Mouse (Mus musculus) cerebellum, postnatal 10 days (tissue): ENCODE data around the gene Nutf2.
"Not testable (repeated sequence)": the region's sequence is repeated elsewhere in the genome, so short reads cannot be mapped to it uniquely, and the experiment has no call there.

Source experiments
- DNase-seq, 2 experiments: peaks; one replicate each; pipeline ENCODE4 v3.0.0; 2021; ENCODE audit warnings: mixed read lengths in 2 of 2

Nutf2 gene

GRCm38 (mm10) chr8:105860143-105860981, at the start of gene Nutf2:
TSS of gene Nutf2 (plus strand) at chr8:105860580.
- DNase-seq: peak; percentile 92 to 96

GRCm38 (mm10) chr8:105811061-105811460, 49.3 kb upstream of the Nutf2 start:
- peak; percentile 29 to 31 for DNase-seq

- no peak for DNase-seq
These were observed 48.8 kb upstream of the Nutf2 start for GRCm38 (mm10) chr8:105811543-105811942.

GRCm38 (mm10) chr8:105812511-105812910, 47.9 kb upstream of the Nutf2 start:
- no peak for DNase-seq

GRCm38 (mm10) chr8:105813241-105813640, 47.1 kb upstream of the Nutf2 start:
- DNase-seq: no peak

GRCm38 (mm10) chr8:105819659-105820058, 40.7 kb upstream of the Nutf2 start:
- DNase-seq: no peak

GRCm38 (mm10) chr8:105820925-105821324, 39.5 kb upstream of the Nutf2 start:
- no peak for DNase-seq

GRCm38 (mm10) chr8:105825506-105825905, 34.9 kb upstream of the Nutf2 start:
- no peak for DNase-seq

- DNase-seq: no peak
These were observed 34.0 kb upstream of the Nutf2 start for GRCm38 (mm10) chr8:105826379-105826778.

GRCm38 (mm10) chr8:105826861-105827848, 33.2 kb upstream of the Nutf2 start, which contains the start of the genes Ranbp10 and Tsnaxip1:
TSS of gene Ranbp10 (minus strand) at chr8:105827350.
TSS of gene Tsnaxip1 (plus strand) at chr8:105827731.
- DNase-seq: peak; percentile 97 to 98

GRCm38 (mm10) chr8:105833740-105834139, 26.6 kb upstream of the Nutf2 start:
- DNase-seq: not testable (repeated sequence)

- peak; percentile 73 to 75 for DNase-seq
These were observed 25.1 kb upstream of the Nutf2 start for GRCm38 (mm10) chr8:105835318-105835717.

GRCm38 (mm10) chr8:105836991-105837390, 23.4 kb upstream of the Nutf2 start:
- peak; percentile 36 to 42 for DNase-seq

GRCm38 (mm10) chr8:105839209-105839608, 21.2 kb upstream of the Nutf2 start:
- no peak for DNase-seq

GRCm38 (mm10) chr8:105846678-105847077, 13.7 kb upstream of the Nutf2 start:
- no peak for DNase-seq

- no peak for DNase-seq
These were observed 10.4 kb upstream of the Nutf2 start for GRCm38 (mm10) chr8:105850014-105850413.

GRCm38 (mm10) chr8:105850611-105851010, 9.8 kb upstream of the Nutf2 start:
- DNase-seq: no peak

GRCm38 (mm10) chr8:105851651-105852143, 8.7 kb upstream of the Nutf2 start:
- DNase-seq: peak; percentile 95 to 97

- DNase-seq: peak in 1 of 2 experiments; percentile 36
These were observed 8.1 kb upstream of the Nutf2 start for GRCm38 (mm10) chr8:105852146-105852729.

- no peak for DNase-seq
These were observed 7.2 kb upstream of the Nutf2 start, which contains the start of gene Cenpt for GRCm38 (mm10) chr8:105853178-105853577. TSS of gene Cenpt (minus strand) at chr8:105853278.

GRCm38 (mm10) chr8:105854303-105854702, 6.1 kb upstream of the Nutf2 start:
- DNase-seq: peak in 1 of 2 experiments; percentile 31

GRCm38 (mm10) chr8:105854715-105855216, 5.6 kb upstream of the Nutf2 start, which contains the start of gene Thap11:
TSS of gene Thap11 (plus strand) at chr8:105855132.
- DNase-seq: peak; percentile 96 to 97
